Mouse (Mus musculus) embryonic facial prominence, embryonic 12.5 days (tissue): ENCODE results near the gene Pex14. TPM values are rescaled to one million over a fixed set of nuclear protein-coding genes. Genes with fewer than 3 reads are reported as not detected.

Experiments
- ATAC-seq: fragments of 200-750 bp; cut with Nextera tagmentation; 2 replicates; pipeline ENCODE4 v1.8.0; 2017; ENCODE audit not compliant: insufficient number of reproducible peaks, insufficient read depth, low FRiP score, low TSS enrichment
- H3K27ac ChIP-seq: fragments of 300-500 bp; sonication (generic); 2 replicates; pipeline ENCODE4 v1.5.1; 2016; ENCODE audit warnings: mild to moderate bottlenecking
- H3K27me3 ChIP-seq: fragments of 300-500 bp; sonication (generic); 2 replicates; pipeline ENCODE4 v1.6.1; 2016; ENCODE audit warnings: mild to moderate bottlenecking, moderate library complexity
- H3K36me3 ChIP-seq: fragments of 300-500 bp; sonication (generic); 2 replicates; pipeline ENCODE4 v1.6.1; 2016; ENCODE audit warnings: mild to moderate bottlenecking
- H3K4me1 ChIP-seq: fragments of 300-500 bp; sonication (generic); 2 replicates; pipeline ENCODE4 v1.6.1; 2016
- H3K4me2 ChIP-seq: fragments of 300-500 bp; sonication (generic); replicated peaks from 2 replicates; pipeline ENCODE4 v1.6.1; 2016; ENCODE audit warnings: mild to moderate bottlenecking, moderate library complexity
- H3K4me3 ChIP-seq: fragments of 300-500 bp; sonication (generic); 2 replicates; pipeline ENCODE4 v1.5.1; 2016; ENCODE audit warnings: mild to moderate bottlenecking
- H3K9ac ChIP-seq: fragments of 300-500 bp; sonication (generic); 2 replicates; pipeline ENCODE4 v1.6.1; 2016; ENCODE audit warnings: mild to moderate bottlenecking, moderate library complexity
- H3K9me3 ChIP-seq: fragments of 300-500 bp; sonication (generic); 2 replicates; pipeline ENCODE4 v1.6.1; 2016; ENCODE audit warnings: mild to moderate bottlenecking, moderate library complexity
- WGBS: fragments of 180-500 bp; shearing (Covaris S2); methylation state at CpG from one replicate; pipeline ENCODE4 v1.1.7; 2016; 5-methylcytosine and 5-hydroxymethylcytosine counted together
- polyA plus RNA-seq: library from polyadenylated mRNA; unstranded; fragments of >200 nt; fragmentation: Nextera tagmentation; extraction: Ambion mirVana; gene quantifications from 2 replicates; pipeline ENCODE4 v1.2.1, GENCODE M21; 2016

Pex14 gene
- polyA plus RNA-seq, 1 experiment from 2014 or later, result 54.1 TPM

DNA sequence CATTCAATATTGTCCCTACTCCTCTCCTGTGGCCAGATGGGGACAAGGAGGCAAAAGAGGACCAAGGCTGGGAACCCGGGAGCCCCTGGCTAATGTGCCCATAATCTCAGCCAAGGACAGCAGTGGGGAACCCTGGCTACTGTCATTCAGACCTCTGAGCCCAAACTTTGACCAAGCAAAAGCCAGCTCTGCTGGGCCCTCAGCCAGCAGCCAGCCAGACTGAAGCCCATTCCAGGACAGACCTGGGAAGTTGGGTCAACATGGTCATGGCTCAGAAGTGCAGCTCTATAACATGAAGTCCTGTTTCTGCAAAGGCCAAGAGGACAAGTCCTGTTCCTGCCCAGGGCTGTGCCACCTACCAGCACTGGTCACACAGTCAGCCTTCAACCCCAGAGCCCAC lies 137.6 kb downstream of the Pex14 start:
- no peak overlapping the region for H3K9ac ChIP-seq
- no peak for ATAC-seq
- no peak overlapping the region for H3K27ac ChIP-seq
- no peak overlapping the region for H3K4me2 ChIP-seq
- 95% methylated on average over 1 of the region's 1 CpGs for WGBS
- H3K9me3 ChIP-seq, result no peaks in the 10 kb centered on the region
- H3K4me1 ChIP-seq, result peaks cover 28% of the 10 kb centered on the region
- H3K27me3 ChIP-seq, result peaks cover 16% of the 10 kb centered on the region
- H3K4me3 ChIP-seq, result no peak overlapping the region
- H3K36me3 ChIP-seq, result peaks cover 31% of the 10 kb centered on the region

DNA sequence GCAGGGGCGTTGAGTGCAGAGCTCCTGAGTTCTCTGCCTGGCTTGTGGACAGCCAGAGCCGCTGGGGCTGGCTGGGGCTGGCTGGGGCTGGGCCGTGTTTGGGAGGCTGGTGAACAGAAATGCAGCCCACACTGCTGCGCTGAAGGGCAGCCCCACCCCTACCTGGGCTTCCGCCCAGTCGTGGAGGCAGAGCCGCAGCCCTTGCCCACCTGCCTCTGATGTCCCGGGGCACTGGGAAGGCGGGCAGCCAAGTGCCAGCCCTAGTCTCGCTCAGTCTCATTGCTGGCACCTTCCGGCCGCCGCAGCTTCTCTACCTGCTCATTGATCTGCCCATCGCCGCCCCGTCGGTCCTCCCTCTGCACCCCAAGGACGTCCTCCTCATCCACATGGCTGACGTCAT lies 138.6 kb downstream of the Pex14 start:
- WGBS, result 93% methylated on average over 19 of the region's 19 CpGs
- Histone ChIP-seq H3K27ac (no peak overlapping the region), H3K36me3 (peaks cover 31% of the 10 kb centered on the region), H3K4me1 (peaks cover 30% of the 10 kb centered on the region), H3K27me3 (peaks cover 12% of the 10 kb centered on the region), H3K9me3 (no peaks in the 10 kb centered on the region), H3K4me3 (no peak overlapping the region), H3K4me2 (no peak overlapping the region), H3K9ac (no peak overlapping the region)
- ATAC-seq, result no peak

DNA sequence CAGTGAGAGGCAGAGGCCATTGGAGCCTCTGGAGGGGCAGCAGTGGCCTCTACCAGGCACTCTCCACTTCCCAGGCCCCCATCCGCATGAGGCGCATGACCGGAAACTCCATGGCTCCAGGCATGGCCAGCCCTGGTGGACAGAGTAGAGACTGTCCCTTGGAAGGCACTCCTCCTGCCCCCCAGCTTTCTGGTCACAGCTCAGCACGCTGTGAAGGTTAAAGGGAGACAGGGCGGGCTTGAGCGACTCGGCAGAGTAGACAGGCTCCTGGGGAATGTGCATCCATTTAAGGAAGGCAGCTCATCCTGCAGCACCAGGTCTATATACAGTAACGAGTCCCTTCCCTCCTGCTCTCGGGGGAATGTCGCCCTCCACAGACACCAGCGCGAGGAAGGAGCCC lies 139.7 kb downstream of the Pex14 start:
- 58% methylated on average over 12 of the region's 12 CpGs for WGBS
- Histone ChIP-seq H3K9me3 (no peaks in the 10 kb centered on the region), H3K4me3 (no peak overlapping the region), H3K27me3 (peaks cover 19% of the 10 kb centered on the region), H3K9ac (no peak overlapping the region), H3K4me2 (no peak overlapping the region), H3K4me1 (peaks cover 19% of the 10 kb centered on the region), H3K36me3 (peaks cover 31% of the 10 kb centered on the region), H3K27ac (no peak overlapping the region)
- no peak for ATAC-seq

DNA sequence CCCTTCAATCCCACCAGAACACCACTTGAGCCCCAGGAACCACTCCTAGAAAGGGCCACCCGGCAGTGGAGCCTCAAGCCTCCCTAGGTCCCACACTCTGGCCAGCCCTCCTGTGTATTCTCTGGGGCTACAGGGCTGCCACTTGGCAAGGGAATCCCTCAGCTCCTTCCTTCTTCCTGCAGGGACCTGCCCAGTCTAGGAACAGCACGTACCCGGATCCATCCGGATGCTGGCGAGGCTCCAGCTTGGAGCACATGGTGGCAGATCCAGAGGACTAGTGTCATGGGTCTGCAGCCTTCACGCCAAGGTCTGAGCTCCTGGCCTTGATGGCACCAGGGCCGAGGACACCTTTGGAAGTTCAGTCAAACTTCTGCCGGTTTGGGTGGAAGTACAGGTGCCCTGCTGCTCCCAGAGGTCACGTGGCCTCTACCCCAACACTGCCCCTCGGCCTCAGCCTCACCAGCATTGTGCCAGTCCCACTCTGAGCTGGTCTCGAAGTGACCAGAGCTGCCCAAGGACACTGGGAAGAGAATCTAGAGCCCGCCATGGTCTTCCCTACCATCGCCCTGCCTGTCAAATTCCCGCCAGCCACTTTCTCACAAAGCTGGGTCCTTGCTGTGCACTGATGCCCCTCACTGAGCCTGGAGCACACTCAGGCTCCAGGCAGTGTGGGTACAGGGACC lies 144.4 kb downstream of the Pex14 start:
- ATAC-seq, result no peak
- H3K4me3 ChIP-seq, result no peak overlapping the region
- no peak overlapping the region for H3K27ac ChIP-seq
- no peaks in the 10 kb centered on the region for H3K9me3 ChIP-seq
- peaks cover 51% of the 10 kb centered on the region for H3K27me3 ChIP-seq
- H3K9ac ChIP-seq, result no peak overlapping the region
- H3K4me1 ChIP-seq, result peaks cover 30% of the 10 kb centered on the region
- 88% methylated on average over 14 of the region's 14 CpGs for WGBS
- H3K36me3 ChIP-seq, result 0 out of 2 replicates have a peak, but pooled peaks cover 5% of the 10 kb centered on the region
- no peak overlapping the region for H3K4me2 ChIP-seq

DNA sequence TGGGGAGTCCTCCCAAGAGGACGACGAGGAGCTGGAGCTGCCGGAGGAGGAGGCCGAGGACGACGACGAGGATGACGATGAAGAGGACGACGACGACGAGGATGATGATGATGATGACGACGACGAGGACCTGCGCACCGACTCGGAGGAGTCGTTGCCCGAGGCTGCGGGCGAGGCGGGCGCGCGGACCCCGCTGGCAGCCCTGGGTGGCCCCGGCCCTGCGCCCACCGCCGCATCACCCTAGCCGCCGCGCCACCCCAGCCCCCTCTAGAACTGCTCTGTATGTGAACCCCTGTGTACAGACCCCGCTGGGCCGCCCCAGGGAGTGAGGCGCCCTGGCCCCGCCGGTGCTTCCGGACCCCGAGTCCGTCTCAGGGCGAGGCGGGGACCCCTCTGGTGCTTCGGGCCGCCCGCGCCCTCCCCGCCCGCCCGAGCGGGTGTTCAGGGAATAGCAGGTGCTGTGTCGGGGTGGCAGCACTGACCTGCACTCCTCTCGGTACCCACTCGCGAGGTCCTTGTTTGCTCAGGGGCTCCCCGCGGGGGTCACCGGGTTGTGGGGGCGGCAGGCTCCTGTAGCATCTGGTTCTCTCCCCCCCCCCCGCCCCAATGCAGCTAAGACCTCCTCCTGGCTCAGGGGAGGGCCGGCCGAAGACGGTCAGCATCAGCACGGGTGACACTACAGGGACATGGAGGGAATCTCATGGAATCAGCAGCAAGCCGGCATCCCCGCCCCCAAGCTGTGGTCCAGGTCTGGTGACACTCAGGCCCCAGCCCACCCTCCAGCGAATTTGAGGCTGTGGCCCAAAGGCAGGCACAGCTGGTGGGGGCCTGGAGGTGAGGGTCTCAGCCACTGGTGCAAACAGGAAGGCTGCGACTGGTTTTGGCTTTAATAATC lies 147.1 kb downstream of the Pex14 start:
- peaks cover 37% of the 10 kb centered on the region for H3K4me1 ChIP-seq
- H3K9me3 ChIP-seq, result no peaks in the 10 kb centered on the region
- peaks cover 72% of the 10 kb centered on the region for H3K27me3 ChIP-seq
- peak overlapping the region; percentile 19; the same call in 1 of the 2 replicates for H3K9ac ChIP-seq
- H3K36me3 ChIP-seq, result no peaks in the 10 kb centered on the region
- H3K4me2 ChIP-seq, result peak overlapping the region; percentile 76
- peak overlapping the region; percentile 37 for H3K4me3 ChIP-seq
- no peak overlapping the region for H3K27ac ChIP-seq
- ATAC-seq, result no peak
- WGBS, result under 1% methylated on average over 69 of the region's 69 CpGs

GRCm38 (mm10) chr4:148951821-148952291 lies 147.8 kb downstream of the Pex14 start:
- H3K4me3 ChIP-seq, result peak overlapping the region; percentile 37
- peaks cover 37% of the 10 kb centered on the region for H3K4me1 ChIP-seq
- no peaks in the 10 kb centered on the region for H3K9me3 ChIP-seq
- H3K27me3 ChIP-seq, result peaks cover 70% of the 10 kb centered on the region
- no peaks in the 10 kb centered on the region for H3K36me3 ChIP-seq
- 0 out of 2 replicates have a peak overlapping the region, but pooled peaks have one; percentile 19 for H3K9ac ChIP-seq
- WGBS, result 3% methylated on average over 44 of the region's 44 CpGs
- H3K27ac ChIP-seq, result no peak overlapping the region
- peak overlapping the region; percentile 76 for H3K4me2 ChIP-seq
- no peak for ATAC-seq

DNA sequence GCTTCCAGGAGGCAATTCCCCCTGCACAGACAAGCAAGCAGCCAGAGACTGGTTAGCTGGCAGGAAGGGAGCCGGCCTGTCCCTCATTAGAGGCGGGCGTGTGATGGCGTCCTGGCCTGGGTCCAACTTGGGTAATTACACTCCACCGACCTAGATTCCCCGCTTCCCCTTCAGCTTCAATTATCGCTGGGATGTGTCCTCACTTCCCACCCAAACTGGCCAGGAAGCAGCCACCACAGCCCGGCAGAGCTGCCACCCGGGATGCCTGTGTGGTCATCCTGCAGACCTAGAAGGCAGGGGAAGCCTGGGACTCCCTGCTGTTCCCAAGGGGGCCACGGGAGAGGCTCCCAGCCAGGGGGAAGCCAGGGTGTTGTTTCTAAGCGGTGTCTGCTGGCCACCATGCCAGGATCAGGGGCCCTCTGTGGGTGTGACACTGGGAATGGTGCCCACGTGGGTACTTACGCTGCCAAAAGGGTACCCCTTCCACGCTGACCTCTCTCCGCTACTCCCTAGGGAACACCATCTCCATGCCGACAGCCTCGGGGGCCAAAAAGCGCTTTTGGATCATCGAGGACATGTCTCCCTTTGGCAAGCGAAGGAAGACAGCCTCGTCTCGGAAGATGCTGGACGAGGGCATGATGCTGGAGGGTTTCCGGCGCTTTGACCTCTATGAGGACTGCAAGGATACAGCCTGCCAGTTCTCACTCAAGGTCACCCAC lies 148.6 kb downstream of the Pex14 start:
- H3K4me2 ChIP-seq, result peak overlapping the region; percentile 76
- H3K9me3 ChIP-seq, result no peaks in the 10 kb centered on the region
- H3K4me3 ChIP-seq, result peak overlapping the region; percentile 37; the same call in 1 of the 2 replicates
- H3K27me3 ChIP-seq, result peaks cover 70% of the 10 kb centered on the region
- WGBS, result 30% methylated on average over 25 of the region's 25 CpGs
- no peak overlapping the region for H3K9ac ChIP-seq
- H3K27ac ChIP-seq, result no peak overlapping the region
- H3K4me1 ChIP-seq, result peaks cover 34% of the 10 kb centered on the region
- H3K36me3 ChIP-seq, result no peaks in the 10 kb centered on the region
- no peak for ATAC-seq

GRCm38 (mm10) chr4:148950487-148950886 lies 149.2 kb downstream of the Pex14 start:
- H3K36me3 ChIP-seq, result no peaks in the 10 kb centered on the region
- H3K27ac ChIP-seq, result no peak overlapping the region
- H3K27me3 ChIP-seq, result peaks cover 68% of the 10 kb centered on the region
- peak overlapping the region; percentile 76; the same call in 1 of the 2 replicates for H3K4me2 ChIP-seq
- H3K9ac ChIP-seq, result no peak overlapping the region
- WGBS, result 70% methylated on average over 6 of the region's 6 CpGs
- peaks cover 34% of the 10 kb centered on the region for H3K4me1 ChIP-seq
- no peak overlapping the region for H3K4me3 ChIP-seq
- H3K9me3 ChIP-seq, result no peaks in the 10 kb centered on the region
- ATAC-seq, result no peak

- 47% methylated on average over 10 of the region's 10 CpGs for WGBS
- H3K4me2 ChIP-seq, result no peak overlapping the region
- H3K4me1 ChIP-seq, result peaks cover 33% of the 10 kb centered on the region
- no peak overlapping the region for H3K9ac ChIP-seq
- H3K27ac ChIP-seq, result no peak overlapping the region
- H3K9me3 ChIP-seq, result no peaks in the 10 kb centered on the region
- no peak overlapping the region for H3K4me3 ChIP-seq
- ATAC-seq, result no peak
- H3K27me3 ChIP-seq, result peaks cover 62% of the 10 kb centered on the region
- no peaks in the 10 kb centered on the region for H3K36me3 ChIP-seq
Observed at GRCm38 (mm10) chr4:148947833-148948388, 151.8 kb downstream of the Pex14 start.

DNA sequence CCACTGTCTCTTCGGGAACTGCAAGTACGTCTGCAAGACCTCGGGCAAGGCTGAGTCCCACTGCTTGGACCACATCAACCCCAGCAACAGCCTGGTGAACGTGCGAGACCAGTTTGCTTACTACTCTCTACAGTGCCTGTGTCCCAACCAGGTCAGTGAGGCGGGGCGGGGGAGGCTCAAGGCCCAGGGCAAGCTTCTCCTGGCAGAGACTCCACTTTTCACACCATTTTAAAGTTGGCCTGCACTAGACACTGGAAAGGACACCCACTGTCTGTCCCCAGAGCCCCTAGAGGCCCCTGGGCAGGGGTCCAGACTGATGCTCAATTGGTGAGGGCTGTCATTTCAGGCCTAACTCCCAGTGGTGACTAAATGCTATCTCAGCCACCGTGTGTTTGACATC lies 153.6 kb downstream of the Pex14 start:
- peaks cover 18% of the 10 kb centered on the region for H3K4me1 ChIP-seq
- peaks cover 57% of the 10 kb centered on the region for H3K27me3 ChIP-seq
- no peak overlapping the region for H3K4me3 ChIP-seq
- ATAC-seq, result no peak
- H3K9ac ChIP-seq, result no peak overlapping the region
- H3K27ac ChIP-seq, result no peak overlapping the region
- no peak overlapping the region for H3K4me2 ChIP-seq
- WGBS, result 88% methylated on average over 8 of the region's 8 CpGs
- H3K36me3 ChIP-seq, result no peaks in the 10 kb centered on the region
- no peaks in the 10 kb centered on the region for H3K9me3 ChIP-seq

DNA sequence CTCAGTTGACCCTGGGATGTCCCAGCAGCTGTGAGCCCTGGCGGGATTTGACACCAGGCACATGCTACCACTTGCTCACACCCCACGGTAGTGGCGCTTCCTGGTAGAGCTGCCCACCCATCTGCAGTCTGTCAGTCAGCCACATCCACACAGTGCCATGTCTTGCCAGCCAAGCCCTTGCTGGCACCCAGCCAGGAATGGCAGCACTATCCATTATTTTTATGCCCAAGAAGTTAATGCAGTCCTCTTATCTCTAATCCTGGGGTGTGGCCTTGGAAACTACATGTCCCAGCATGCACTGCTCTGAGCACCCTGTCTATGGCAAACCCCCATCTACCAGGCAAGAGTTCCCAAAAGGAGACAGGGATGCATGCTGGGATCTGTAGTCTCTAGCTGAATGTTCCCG lies 154.2 kb downstream of the Pex14 start:
- Histone ChIP-seq H3K27ac (no peak overlapping the region), H3K36me3 (no peaks in the 10 kb centered on the region), H3K9me3 (no peaks in the 10 kb centered on the region), H3K4me1 (peaks cover 18% of the 10 kb centered on the region), H3K4me2 (no peak overlapping the region), H3K9ac (no peak overlapping the region), H3K27me3 (peaks cover 57% of the 10 kb centered on the region), H3K4me3 (no peak overlapping the region)
- no peak for ATAC-seq
- 81% methylated on average over 4 of the region's 4 CpGs for WGBS
